Mouse (Mus musculus) midbrain, embryonic 12.5 days (tissue): ENCODE measurements around the gene Eddm3b. TPM values are rescaled to one million over a fixed set of nuclear protein-coding genes. Genes with fewer than 3 reads are reported as not detected.

Experiments used
- ATAC-seq: fragments of 200-750 bp; cut with Nextera tagmentation; 2 replicates; pipeline ENCODE4 v1.8.0; 2017; ENCODE audit warnings: low read depth, moderate TSS enrichment, moderate library complexity; ENCODE audit not compliant: low FRiP score
- H3K27ac ChIP-seq: fragments of 300-500 bp; sonication (generic); replicated peaks from 2 replicates; pipeline ENCODE4 v1.5.1; 2016; ENCODE audit warnings: mild to moderate bottlenecking
- H3K27me3 ChIP-seq: fragments of 300-500 bp; sonication (generic); 2 replicates; pipeline ENCODE4 v1.6.1; 2016; ENCODE audit warnings: mild to moderate bottlenecking
- H3K36me3 ChIP-seq: fragments of 300-500 bp; sonication (generic); 2 replicates; pipeline ENCODE4 v1.6.1; 2016
- H3K4me1 ChIP-seq: fragments of 300-500 bp; sonication (generic); 2 replicates; pipeline ENCODE4 v1.6.1; 2016
- H3K4me2 ChIP-seq: fragments of 300-500 bp; sonication (generic); replicated peaks from 2 replicates; pipeline ENCODE4 v1.6.1; 2016; ENCODE audit warnings: mild to moderate bottlenecking, moderate library complexity
- H3K4me3 ChIP-seq: fragments of 300-500 bp; sonication (generic); 2 replicates; pipeline ENCODE4 v1.5.1; 2016; ENCODE audit warnings: mild to moderate bottlenecking
- H3K9ac ChIP-seq: fragments of 300-500 bp; sonication (generic); replicated peaks from 2 replicates; pipeline ENCODE4 v1.6.1; 2016; ENCODE audit warnings: mild to moderate bottlenecking, moderate library complexity
- H3K9me3 ChIP-seq: fragments of 300-500 bp; sonication (generic); 2 replicates; pipeline ENCODE4 v1.6.1; 2016; ENCODE audit warnings: mild to moderate bottlenecking
- WGBS: fragments of 180-500 bp; shearing (Covaris S2); methylation state at CpG from one replicate; pipeline ENCODE4 v1.1.7; 2016; 5-methylcytosine and 5-hydroxymethylcytosine counted together
- polyA plus RNA-seq: library from polyadenylated mRNA; unstranded; fragments of >200 nt; fragmentation: Nextera tagmentation; extraction: Ambion mirVana; gene quantifications from 2 replicates; pipeline ENCODE4 v1.2.1, GENCODE M21; 2016

Gene Eddm3b
- polyA plus RNA-seq: not detected in 2 replicates

DNA sequence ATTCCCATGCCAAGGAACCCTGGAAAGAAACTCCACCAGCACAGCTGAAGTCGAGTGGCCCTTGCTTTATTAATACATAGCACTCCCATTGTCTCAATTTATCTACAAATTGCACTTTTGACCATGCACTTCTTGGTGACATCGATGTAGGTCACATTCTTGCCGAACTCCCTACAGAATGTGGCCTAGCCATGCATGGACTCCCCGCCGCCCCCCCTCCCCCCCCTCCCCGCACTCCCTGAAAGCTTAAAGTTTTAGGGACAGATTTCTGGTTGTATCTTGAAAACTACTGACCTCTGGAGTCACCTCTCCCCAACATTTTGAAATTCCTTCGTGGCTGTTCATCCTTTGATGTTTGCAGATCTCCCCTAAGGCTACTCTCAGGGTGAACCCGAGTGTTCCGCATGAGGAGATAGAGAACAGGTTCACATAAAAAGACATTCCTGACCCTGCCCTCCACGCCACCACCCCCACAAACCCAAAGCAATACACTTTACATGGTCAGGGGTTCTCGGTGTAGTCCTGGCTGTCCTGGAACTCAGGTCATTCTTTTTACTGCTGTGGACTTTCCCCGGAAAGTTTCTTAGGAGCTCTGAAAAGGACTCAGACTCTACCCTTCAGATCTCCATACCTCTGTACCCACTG is at the start of gene Eddm3b:
Eddm3b (plus strand) TSS at position 511 of the 645 bp plus-strand sequence.
- Histone ChIP-seq H3K27ac (no peak within 1 kb of the TSS), H3K4me1 (no peaks in the 10 kb centered on the region), H3K4me3 (no peak within 1 kb of the TSS), H3K27me3 (no peaks in the 10 kb centered on the region), H3K9me3 (0 out of 2 replicates have a peak, but pooled peaks cover 4% of the 10 kb centered on the region), H3K36me3 (no peaks in the 10 kb centered on the region), H3K4me2 (no peak within 1 kb of the TSS; the same call in 1 of the 2 replicates), H3K9ac (no peak within 1 kb of the TSS)
- no peak for ATAC-seq
- WGBS: 46% methylated on average over 12 of the region's 12 CpGs

DNA sequence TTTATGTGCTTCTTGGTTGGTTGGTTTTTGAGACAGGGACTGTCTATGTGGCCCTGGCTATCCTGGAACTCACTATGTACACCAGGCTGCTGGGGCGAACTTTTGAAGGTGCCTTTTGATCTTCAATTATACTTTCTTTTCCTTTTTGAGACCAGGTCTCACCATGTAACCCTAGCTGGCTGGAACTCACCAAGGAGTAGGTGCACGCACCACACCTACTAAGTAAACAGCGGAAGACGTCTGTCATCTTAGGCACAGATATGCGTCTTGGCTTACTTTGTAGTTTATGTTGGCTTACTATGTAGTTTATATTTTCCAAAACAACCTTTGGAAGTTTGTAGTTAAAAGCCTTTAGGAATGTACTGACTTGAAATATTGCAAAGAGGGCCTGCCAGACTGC is 45.3 kb upstream of the Eddm3b start:
- H3K4me1 ChIP-seq: no peaks in the 10 kb centered on the region
- no peaks in the 10 kb centered on the region for H3K9me3 ChIP-seq
- H3K36me3 ChIP-seq: no peaks in the 10 kb centered on the region
- H3K4me3 ChIP-seq: no peak overlapping the region
- no peak overlapping the region for H3K27ac ChIP-seq
- no peak for ATAC-seq
- 0 out of 2 replicates have a peak, but pooled peaks cover 4% of the 10 kb centered on the region for H3K27me3 ChIP-seq
- H3K4me2 ChIP-seq: no peak overlapping the region
- WGBS: 92% methylated on average over 5 of the region's 5 CpGs
- H3K9ac ChIP-seq: no peak overlapping the region

DNA sequence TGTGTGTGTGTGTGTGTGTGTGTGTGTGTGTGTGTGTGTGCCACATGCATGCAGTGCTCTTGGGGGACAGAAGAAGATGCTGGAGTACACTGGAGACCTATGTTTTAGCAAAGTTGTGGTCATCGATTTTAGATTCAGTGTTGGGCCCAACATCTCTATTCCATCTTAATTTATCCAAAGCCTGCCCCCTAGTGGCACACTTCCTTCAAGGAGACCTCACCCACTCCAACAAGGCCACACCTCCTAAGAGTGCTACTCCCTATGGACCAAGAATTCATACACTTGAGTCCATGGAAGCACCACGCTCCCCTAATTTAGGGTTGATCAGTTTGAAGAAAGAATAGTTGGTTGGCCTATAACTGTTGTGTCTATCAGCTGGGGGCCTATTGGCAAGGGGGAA is 44.6 kb upstream of the Eddm3b start:
- Histone ChIP-seq H3K27ac (no peak overlapping the region), H3K9ac (no peak overlapping the region), H3K27me3 (0 out of 2 replicates have a peak, but pooled peaks cover 4% of the 10 kb centered on the region), H3K36me3 (no peaks in the 10 kb centered on the region), H3K4me3 (no peak overlapping the region), H3K4me1 (no peaks in the 10 kb centered on the region), H3K4me2 (no peak overlapping the region), H3K9me3 (no peaks in the 10 kb centered on the region)
- no peak for ATAC-seq
- WGBS: 80% methylated on average over 2 of the region's 2 CpGs

DNA sequence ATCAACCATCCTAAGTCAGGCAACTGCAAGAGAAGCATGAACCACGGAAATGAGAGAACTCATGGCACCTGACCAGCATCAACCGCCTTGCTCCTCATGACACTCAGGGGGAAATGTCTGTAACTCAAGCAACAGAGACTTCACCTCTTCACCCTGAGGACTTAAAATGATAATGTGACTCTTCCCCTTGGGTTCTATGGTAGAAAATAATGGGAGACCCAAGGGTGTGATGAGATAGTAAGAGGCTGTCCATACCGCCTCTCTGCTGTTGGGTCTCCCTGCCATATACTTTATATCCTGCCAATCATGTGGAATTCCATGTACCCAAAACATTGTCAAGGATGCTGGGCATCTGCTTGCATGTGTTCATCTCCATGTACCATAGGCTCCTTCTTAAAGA is 39.9 kb upstream of the Eddm3b start, which contains the start of gene Olfr750:
Olfr750 (minus strand) TSS at position 101 of the 400 bp plus-strand sequence.
- Histone ChIP-seq H3K4me1 (no peaks in the 10 kb centered on the region), H3K9me3 (no peaks in the 10 kb centered on the region), H3K36me3 (no peaks in the 10 kb centered on the region), H3K27me3 (no peaks in the 10 kb centered on the region), H3K4me2 (no peak within 1 kb of the TSS), H3K27ac (no peak within 1 kb of the TSS), H3K4me3 (no peak within 1 kb of the TSS), H3K9ac (no peak within 1 kb of the TSS)
- WGBS: 90% methylated on average over 3 of the region's 3 CpGs
- no peak for ATAC-seq

DNA sequence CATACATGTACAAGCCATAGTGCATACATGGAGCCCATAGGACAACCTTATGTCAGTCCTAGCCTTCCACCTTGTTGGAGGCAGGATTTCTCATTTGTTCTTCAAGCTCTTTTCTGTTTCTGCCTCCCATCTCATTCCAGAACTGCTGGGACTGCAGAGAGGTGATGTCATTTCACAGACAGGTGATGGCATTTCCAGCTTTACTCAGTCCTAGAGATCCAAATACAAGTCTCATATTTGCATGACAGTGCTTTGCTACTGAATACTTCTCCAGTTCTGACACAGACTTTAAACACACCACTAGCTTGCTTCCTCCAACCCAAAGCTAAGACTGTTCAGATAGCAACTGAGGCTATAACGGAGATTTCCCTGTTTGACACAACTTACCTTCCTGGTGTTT is 35.0 kb upstream of the Eddm3b start:
- H3K36me3 ChIP-seq: no peaks in the 10 kb centered on the region
- peaks cover 13% of the 10 kb centered on the region for H3K4me1 ChIP-seq
- H3K9ac ChIP-seq: no peak overlapping the region
- no peak overlapping the region for H3K4me2 ChIP-seq
- H3K27ac ChIP-seq: no peak overlapping the region
- no peak overlapping the region for H3K4me3 ChIP-seq
- no peak for ATAC-seq
- 87% methylated on average over 1 of the region's 1 CpGs for WGBS
- H3K9me3 ChIP-seq: no peaks in the 10 kb centered on the region
- peaks cover 22% of the 10 kb centered on the region for H3K27me3 ChIP-seq

DNA sequence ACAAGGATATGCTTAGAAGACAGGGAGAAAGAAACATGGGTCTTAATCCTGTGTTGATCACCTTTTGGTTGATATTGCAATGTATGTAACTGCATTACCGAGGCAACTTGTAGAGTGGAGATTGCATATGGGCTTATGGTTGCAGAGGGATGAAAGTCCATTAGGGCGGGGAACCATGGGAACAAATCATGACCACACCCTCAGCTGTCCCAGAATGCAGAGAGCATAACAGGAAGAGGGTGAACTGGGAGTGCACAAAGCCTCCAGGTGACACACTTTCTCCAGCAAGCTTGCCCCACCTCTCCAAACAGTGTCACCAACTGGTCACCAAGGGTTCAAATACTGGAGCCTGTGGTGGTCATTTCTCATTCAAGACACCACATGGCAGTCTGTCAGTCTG is 33.2 kb upstream of the Eddm3b start:
- ATAC-seq: no peak
- WGBS: 96% methylated on average over 2 of the region's 2 CpGs
- no peak overlapping the region for H3K9ac ChIP-seq
- no peaks in the 10 kb centered on the region for H3K36me3 ChIP-seq
- H3K4me2 ChIP-seq: no peak overlapping the region
- no peak overlapping the region for H3K27ac ChIP-seq
- H3K9me3 ChIP-seq: no peaks in the 10 kb centered on the region
- peaks cover 13% of the 10 kb centered on the region for H3K4me1 ChIP-seq
- H3K27me3 ChIP-seq: peaks cover 29% of the 10 kb centered on the region
- no peak overlapping the region for H3K4me3 ChIP-seq

DNA sequence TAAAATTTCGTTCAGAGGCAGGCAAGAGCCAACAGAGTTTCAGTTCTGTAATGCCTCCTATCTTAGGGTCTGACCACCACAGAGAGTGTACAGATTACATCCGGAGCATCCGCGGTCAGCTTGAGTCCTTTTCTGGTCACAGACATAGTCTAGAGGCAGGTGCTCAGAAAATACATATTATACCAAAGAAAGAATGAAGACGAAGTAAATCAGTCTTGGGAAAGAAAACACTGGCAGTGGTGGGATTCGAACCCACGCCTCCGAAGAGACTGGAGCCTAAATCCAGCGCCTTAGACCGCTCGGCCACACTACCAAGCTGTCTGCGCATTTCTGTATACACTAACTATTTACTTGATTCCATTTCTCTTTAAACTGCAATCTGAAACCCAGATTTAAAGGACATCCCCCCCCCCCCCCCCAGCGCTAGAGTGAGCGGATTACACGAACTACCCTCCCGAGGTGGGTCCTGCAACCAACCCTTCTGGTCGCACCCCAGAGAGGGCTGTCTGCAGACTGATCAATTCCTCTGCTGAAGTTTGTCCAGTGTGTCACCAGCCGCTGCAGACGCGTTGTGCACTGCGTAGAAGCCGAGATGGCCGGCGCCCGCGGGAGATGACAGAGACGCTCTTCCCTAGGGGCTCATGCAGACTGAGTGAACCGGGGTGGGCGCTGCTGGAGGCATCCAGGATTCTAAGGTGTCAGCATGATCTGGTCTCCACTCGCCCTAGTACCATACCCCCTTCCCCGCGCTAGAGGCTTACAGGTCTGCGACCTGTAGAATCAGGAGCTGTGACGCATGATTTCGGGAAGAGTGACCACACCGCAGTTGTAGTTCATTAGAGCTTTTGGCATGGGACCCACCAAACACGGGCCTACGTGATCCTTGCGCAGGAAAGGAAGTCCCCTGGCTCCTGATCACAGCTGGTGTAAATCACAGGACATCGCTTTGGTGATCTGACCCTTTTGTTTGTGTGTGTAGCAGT is 31.3 kb upstream of the Eddm3b start:
- Histone ChIP-seq H3K4me3 (peak overlapping the region; percentile 51), H3K4me1 (peaks cover 13% of the 10 kb centered on the region), H3K36me3 (no peaks in the 10 kb centered on the region), H3K9ac (peak overlapping the region; percentile 54), H3K4me2 (peak overlapping the region; percentile 70), H3K27ac (no peak overlapping the region), H3K27me3 (peaks cover 36% of the 10 kb centered on the region), H3K9me3 (no peaks in the 10 kb centered on the region)
- peak; percentile 74 for ATAC-seq
- 2% methylated on average over 40 of the region's 40 CpGs for WGBS

DNA sequence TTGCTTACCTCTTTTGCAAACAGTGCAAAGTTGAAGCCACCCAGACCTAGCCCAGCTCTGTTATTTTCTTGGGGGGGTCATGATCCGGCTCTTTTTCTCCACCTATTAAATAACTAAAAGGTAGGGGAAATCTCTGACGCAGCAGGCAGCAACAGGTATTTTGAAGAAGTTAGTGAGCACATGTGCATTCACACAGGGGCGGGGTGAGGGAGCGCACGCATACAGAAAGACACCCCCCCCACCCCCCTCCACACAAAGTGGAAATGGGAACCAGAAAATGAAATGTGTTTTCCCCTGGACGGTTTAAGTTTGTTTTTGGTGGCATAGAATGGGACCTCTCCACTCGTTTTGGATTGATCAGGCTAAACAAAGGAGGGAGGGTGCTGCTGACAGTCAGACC is 30.4 kb upstream of the Eddm3b start:
- no peak for ATAC-seq
- Histone ChIP-seq H3K27ac (no peak overlapping the region), H3K4me3 (peak overlapping the region; percentile 51), H3K4me1 (peaks cover 20% of the 10 kb centered on the region), H3K36me3 (no peaks in the 10 kb centered on the region), H3K4me2 (peak overlapping the region; percentile 70), H3K9me3 (no peaks in the 10 kb centered on the region), H3K27me3 (peaks cover 36% of the 10 kb centered on the region), H3K9ac (no peak overlapping the region)
- 6% methylated on average over 7 of the region's 7 CpGs for WGBS

DNA sequence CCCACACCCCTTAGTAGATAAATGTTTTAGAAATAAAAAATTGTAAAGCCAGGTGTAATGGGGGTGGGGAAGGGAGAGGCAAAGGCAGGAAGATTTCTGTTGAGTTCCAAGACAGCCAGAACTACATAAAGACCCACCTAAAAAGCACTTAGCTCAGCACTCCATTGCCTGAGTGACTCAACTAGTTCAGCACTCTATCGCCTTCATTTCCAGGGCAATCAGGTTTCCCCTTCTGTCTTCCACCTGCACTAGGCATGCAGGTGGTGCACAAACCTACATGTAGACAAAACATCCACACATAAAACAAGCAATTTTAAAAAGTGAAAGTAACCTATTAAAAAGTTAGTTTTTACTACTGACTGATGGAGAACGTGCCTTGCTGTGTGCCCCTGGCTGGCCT is 29.1 kb upstream of the Eddm3b start:
- peaks cover 22% of the 10 kb centered on the region for H3K4me1 ChIP-seq
- WGBS: 80% methylated on average over 2 of the region's 2 CpGs
- no peak overlapping the region for H3K9ac ChIP-seq

DNA sequence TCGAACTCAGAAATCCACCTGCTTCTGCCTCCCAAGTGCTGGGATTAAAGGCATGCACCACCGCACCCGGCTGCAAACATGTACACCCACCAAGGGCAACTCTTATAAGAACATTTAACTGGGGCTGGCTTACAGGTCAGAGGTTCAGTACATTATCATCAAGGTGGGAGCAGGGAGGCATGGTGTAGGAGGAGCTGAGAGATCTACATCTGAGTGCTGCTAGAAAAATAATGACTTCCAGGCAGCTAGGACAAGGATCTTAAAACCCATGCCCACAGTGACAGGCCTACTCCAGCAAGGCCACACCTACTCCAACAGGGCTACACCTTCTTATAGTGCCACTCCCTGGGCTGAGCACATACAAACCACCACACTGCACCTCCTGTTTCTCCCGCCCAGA is 28.3 kb upstream of the Eddm3b start:
- Histone ChIP-seq H3K9me3 (no peaks in the 10 kb centered on the region), H3K4me1 (peaks cover 22% of the 10 kb centered on the region), H3K27me3 (peaks cover 29% of the 10 kb centered on the region), H3K27ac (no peak overlapping the region), H3K4me3 (no peak overlapping the region), H3K36me3 (no peaks in the 10 kb centered on the region), H3K9ac (no peak overlapping the region), H3K4me2 (no peak overlapping the region)
- no peak for ATAC-seq
- WGBS: 76% methylated on average over 4 of the region's 4 CpGs

More for the DNA sequence above, 29.1 kb upstream of the Eddm3b start:
- no peak for ATAC-seq
- H3K27ac ChIP-seq: no peak overlapping the region
- peaks cover 34% of the 10 kb centered on the region for H3K27me3 ChIP-seq
- no peaks in the 10 kb centered on the region for H3K9me3 ChIP-seq
- no peak overlapping the region for H3K4me3 ChIP-seq
- no peaks in the 10 kb centered on the region for H3K36me3 ChIP-seq
- H3K4me2 ChIP-seq: no peak overlapping the region

DNA sequence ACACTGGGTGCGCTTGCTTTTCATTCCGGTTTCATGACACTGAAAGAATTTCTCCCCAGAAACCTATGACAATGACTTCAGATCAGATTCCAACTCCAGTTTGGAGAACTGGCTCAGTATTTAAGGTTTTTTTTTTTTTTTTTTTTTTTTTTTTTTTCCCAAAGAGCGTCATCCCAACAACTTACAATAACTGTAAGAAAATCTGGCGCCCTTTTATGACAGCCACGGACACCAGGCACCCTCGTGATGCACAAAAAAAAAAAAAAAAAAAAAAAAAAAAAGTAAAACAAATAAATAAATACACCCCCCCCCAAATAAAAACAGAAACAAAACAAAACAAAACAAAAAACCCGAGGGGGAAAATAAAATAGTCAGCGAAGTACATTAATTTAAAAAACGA is 26.5 kb upstream of the Eddm3b start:
- H3K27me3 ChIP-seq: peaks cover 44% of the 10 kb centered on the region
- no peak for ATAC-seq
- H3K4me3 ChIP-seq: peak overlapping the region; percentile 64
- no peak overlapping the region for H3K9ac ChIP-seq
- no peaks in the 10 kb centered on the region for H3K9me3 ChIP-seq
- WGBS: 8% methylated on average over 9 of the region's 9 CpGs
- H3K27ac ChIP-seq: no peak overlapping the region
- no peaks in the 10 kb centered on the region for H3K36me3 ChIP-seq
- peak overlapping the region; percentile 75 for H3K4me2 ChIP-seq
- peaks cover 22% of the 10 kb centered on the region for H3K4me1 ChIP-seq
